Mouse (Mus musculus): Measurements from ENCODE around the gene Spryd4. TPM values are rescaled to one million over a fixed set of nuclear protein-coding genes. Genes with fewer than 3 reads are reported as not detected.
A peak's percentile ranks its signal among the peaks of the same experiment; 100 is the strongest.
"Not testable (repeated sequence)": the region's sequence is repeated elsewhere in the genome, so short reads cannot be mapped to it uniquely, and the experiment has no call there.

The Spryd4 gene
- polyA plus RNA-seq, 3 experiments from 2014 or later = 7.1 to 13.6 (median 13.5) TPM

GRCm38 (mm10) chr10:128185277-128185940, 26.2 kb downstream of the Spryd4 start:
- no peak for ATAC-seq

- no peak for ATAC-seq
Observed at GRCm38 (mm10) chr10:128184296-128184695, 27.3 kb downstream of the Spryd4 start.

GRCm38 (mm10) chr10:128179989-128180388, 31.6 kb downstream of the Spryd4 start, which contains the start of gene Rbms2:
Gene Rbms2 (minus strand): TSS chr10:128180297.
- no peak for ATAC-seq

- ATAC-seq = no peak
Observed at GRCm38 (mm10) chr10:128177316-128177715, 34.3 kb downstream of the Spryd4 start.

- peak; percentile 99 for ATAC-seq
Observed at GRCm38 (mm10) chr10:128175996-128176755, 35.4 kb downstream of the Spryd4 start.

- no peak for ATAC-seq
Observed at GRCm38 (mm10) chr10:128175302-128175701, 36.3 kb downstream of the Spryd4 start.

- ATAC-seq = not testable (repeated sequence)
Observed at GRCm38 (mm10) chr10:128171348-128171747, 40.3 kb downstream of the Spryd4 start.

GRCm38 (mm10) chr10:128167091-128167490, 44.5 kb downstream of the Spryd4 start:
- ATAC-seq = no peak

- not testable (repeated sequence) for ATAC-seq
Observed at GRCm38 (mm10) chr10:128165726-128166125, 45.9 kb downstream of the Spryd4 start.

Other genes starting within 250 kb of the Spryd4 start
- not detected for gene Hsd17b6, start 204.2 kb downstream of the Spryd4 start, polyA plus RNA-seq (2017; shearing (Covaris generic))
- gene Prim1, start 196.6 kb downstream of the Spryd4 start, polyA plus RNA-seq (2017; shearing (Covaris generic)) = 10 to 100 TPM; 18.1 to 73.7 (median 18.2) TPM
- 1,000 to 10,000 TPM in 2 of 3 experiments, 100 to 1,000 TPM in 1; 923 to 1,212 (median 1,047) TPM for gene Naca, start 176.2 kb downstream of the Spryd4 start, polyA plus RNA-seq (2017; shearing (Covaris generic))
- 100 to 1,000 TPM; 186 to 360 (median 347) TPM for gene Ptges3, start 152.9 kb downstream of the Spryd4 start, polyA plus RNA-seq (2017; shearing (Covaris generic))
- gene Atp5b, start 128.5 kb downstream of the Spryd4 start, polyA plus RNA-seq (2017; shearing (Covaris generic)) = 100 to 1,000 TPM; 459 to 529 (median 464) TPM
- gene Baz2a, start 120.2 kb downstream of the Spryd4 start, polyA plus RNA-seq (2017; shearing (Covaris generic)) = 10 to 100 TPM; 37.9 to 63.7 (median 44.3) TPM
- gene Rbms2, start 31.5 kb downstream of the Spryd4 start, polyA plus RNA-seq (2017; shearing (Covaris generic)) = 10 to 100 TPM; 24.7 to 29.4 (median 27.8) TPM
- under 1 TPM in 2 of 3 experiments, not detected in 1; 0.28 to 0.58 TPM for gene Gls2, start 17.4 kb downstream of the Spryd4 start, polyA plus RNA-seq (2017; shearing (Covaris generic))
- not detected for gene Mip, start 14.0 kb upstream of the Spryd4 start, polyA plus RNA-seq (2017; shearing (Covaris generic))
- gene Timeless, start 20.3 kb upstream of the Spryd4 start, polyA plus RNA-seq (2017; shearing (Covaris generic)) = 10 to 100 TPM; 23.2 to 45.9 (median 27.2) TPM
- under 1 TPM in 1 of 3 experiments, not detected in 2; 0.34 TPM for gene Apon, start 42.3 kb upstream of the Spryd4 start, polyA plus RNA-seq (2017; shearing (Covaris generic))
- gene Apof, start 56.9 kb upstream of the Spryd4 start, polyA plus RNA-seq (2017; shearing (Covaris generic)) = not detected
- 10 to 100 TPM; 46.5 to 69.6 (median 52.5) TPM for gene Stat2, start 58.8 kb upstream of the Spryd4 start, polyA plus RNA-seq (2017; shearing (Covaris generic))
- gene Il23a, start 86.9 kb upstream of the Spryd4 start, polyA plus RNA-seq (2017; shearing (Covaris generic)) = not detected
- 10 to 100 TPM; 17.4 to 36.9 (median 27.5) TPM for gene Pan2, start 91.5 kb upstream of the Spryd4 start, polyA plus RNA-seq (2017; shearing (Covaris generic))
- gene Cnpy2, start 110.7 kb upstream of the Spryd4 start, polyA plus RNA-seq (2017; shearing (Covaris generic)) = 100 to 1,000 TPM; 101 to 106 (median 102) TPM
- gene Cs, start 125.9 kb upstream of the Spryd4 start, polyA plus RNA-seq (2017; shearing (Covaris generic)) = 100 to 1,000 TPM; 138 to 155 (median 155) TPM
- gene Coq10a, start 157.2 kb upstream of the Spryd4 start, polyA plus RNA-seq (2017; shearing (Covaris generic)) = 10 to 100 TPM; 12.8 to 19.9 (median 17.3) TPM
- 1 to 10 TPM; 1.7 to 6.7 (median 3.6) TPM for gene Ankrd52, start 165.3 kb upstream of the Spryd4 start, polyA plus RNA-seq (2017; shearing (Covaris generic))
- not detected for gene Slc39a5, start 189.4 kb upstream of the Spryd4 start, polyA plus RNA-seq (2017; shearing (Covaris generic))
- 10 to 100 TPM; 68.8 to 87.0 (median 73.8) TPM for gene Nabp2, start 199.7 kb upstream of the Spryd4 start, polyA plus RNA-seq (2017; shearing (Covaris generic))
- 10 to 100 TPM; 25.2 to 42.2 (median 37.9) TPM for gene Rnf41, start 199.8 kb upstream of the Spryd4 start, polyA plus RNA-seq (2017; shearing (Covaris generic))
- 10 to 100 TPM; 53.1 to 64.4 (median 57.2) TPM for gene Smarcc2, start 247.4 kb upstream of the Spryd4 start, polyA plus RNA-seq (2017; shearing (Covaris generic))